Mouse (Mus musculus) limb, embryonic 14.5 days (tissue): ENCODE measurements around the gene Ccdc80. TPM values are rescaled to one million over a fixed set of nuclear protein-coding genes. Genes with fewer than 3 reads are reported as not detected.

Experiments
- ATAC-seq: fragments of 200-750 bp; cut with Nextera tagmentation; 2 replicates; pipeline ENCODE4 v1.8.0; 2017; ENCODE audit warnings: low read depth, moderate number of reproducible peaks, moderate TSS enrichment; ENCODE audit not compliant: low FRiP score
- DNase-seq: peaks from one replicate; pipeline ENCODE4 v3.0.0-alpha.2; 2015; ENCODE audit warnings: low spot score
- H3K27ac ChIP-seq: fragments of 300-500 bp; sonication (generic); replicated peaks from 2 replicates; pipeline ENCODE4 v1.5.1; 2014; ENCODE audit warnings: low read depth, mild to moderate bottlenecking, low read length, moderate library complexity, mixed read lengths
- H3K27me3 ChIP-seq: fragments of 300-500 bp; sonication (generic); 2 replicates; pipeline ENCODE4 v1.6.1; 2014; ENCODE audit warnings: low read length, mixed read lengths; ENCODE audit not compliant: control insufficient read depth, insufficient read depth
- H3K36me3 ChIP-seq: fragments of 300-500 bp; sonication (generic); 2 replicates; pipeline ENCODE4 v1.6.1; 2014; ENCODE audit warnings: mild to moderate bottlenecking, low read length, moderate library complexity, mixed read lengths; ENCODE audit not compliant: control insufficient read depth, insufficient read depth
- H3K4me1 ChIP-seq: fragments of 300-500 bp; sonication (generic); 2 replicates; pipeline ENCODE4 v1.6.1; 2014; ENCODE audit warnings: antibody characterized with exemption, low read length, mixed read lengths; ENCODE audit not compliant: control insufficient read depth, insufficient read depth
- H3K4me2 ChIP-seq: fragments of 300-500 bp; sonication (generic); replicated peaks from 2 replicates; pipeline ENCODE4 v1.6.1; 2014; ENCODE audit warnings: low read depth, mild to moderate bottlenecking, low read length, moderate library complexity; ENCODE audit not compliant: severe bottlenecking
- H3K4me3 ChIP-seq: fragments of 300-500 bp; sonication (generic); replicated peaks from 2 replicates; pipeline ENCODE4 v1.5.1; 2014; ENCODE audit warnings: low read length
- H3K9ac ChIP-seq: fragments of 300-500 bp; sonication (generic); 2 replicates; pipeline ENCODE4 v1.6.1; 2014; ENCODE audit warnings: mild to moderate bottlenecking, low read depth, low read length, moderate library complexity; ENCODE audit not compliant: severe bottlenecking
- H3K9me3 ChIP-seq: fragments of 300-500 bp; sonication (generic); 2 replicates; pipeline ENCODE4 v1.6.1; 2016; ENCODE audit warnings: low read length; ENCODE audit not compliant: control insufficient read depth
- POLR2A ChIP-seq: fragments of 200-500 bp; IDR thresholded peaks from 2 replicates; pipeline ENCODE4 v1.8.0; 2012; ENCODE audit warnings: inconsistent platforms, mild to moderate bottlenecking, moderate library complexity, borderline replicate concordance; ENCODE audit not compliant: insufficient read depth, insufficient read length; ENCODE audit errors: extremely low read depth
- WGBS: fragments of 180-500 bp; shearing (Covaris S2); extraction: QIAGEN DNeasy Blood & Tissue Kit; methylation state at CpG from one replicate; pipeline ENCODE4 v1.1.7; 2014; 5-methylcytosine and 5-hydroxymethylcytosine counted together
- polyA plus RNA-seq, 2 experiments: library from polyadenylated mRNA; depleted of rRNA in 1 of 2; stranded (reverse) in 1 of 2; unstranded in 1 of 2; fragments of >200 nt; fragmentation: Nextera tagmentation in 1 of 2; extraction: Ambion mirVana in 1 of 2; gene quantifications; 2 replicates each; pipeline versions ENCODE4 v1.2.1 to v1.2.3; 2012 to 2014

Ccdc80 gene
- polyA plus RNA-seq, 2 experiments: 56.9 to 94.4 TPM

- no peak for ATAC-seq
- no peak for TF ChIP-seq POLR2A
These were observed 31.3 kb downstream of the Ccdc80 start for GRCm38 (mm10) chr16:45124230-45125203.

GRCm38 (mm10) chr16:45127936-45128710 lies 34.9 kb downstream of the Ccdc80 start:
- Histone ChIP-seq H3K9me3 (no peaks in the 10 kb centered on the region), H3K4me3 (no peak overlapping the region), H3K4me2 (no peak overlapping the region), H3K36me3 (peaks cover 28% of the 10 kb centered on the region), H3K27me3 (no peaks in the 10 kb centered on the region), H3K4me1 (no peaks in the 10 kb centered on the region), H3K27ac (no peak overlapping the region), H3K9ac (no peak overlapping the region)
- no peak for DNase-seq
- ATAC-seq: no peak
- no peak for TF ChIP-seq POLR2A
- 76% methylated on average over 2 of the region's 2 CpGs for WGBS

More at GRCm38 (mm10) chr16:45124230-45125203, 31.3 kb downstream of the Ccdc80 start:
- Histone ChIP-seq H3K27me3 (no peaks in the 10 kb centered on the region), H3K36me3 (peaks cover 29% of the 10 kb centered on the region), H3K9ac (no peak overlapping the region), H3K9me3 (no peaks in the 10 kb centered on the region), H3K27ac (no peak overlapping the region), H3K4me1 (no peaks in the 10 kb centered on the region), H3K4me2 (no peak overlapping the region), H3K4me3 (no peak overlapping the region)
- no peak for DNase-seq
- 57% methylated on average over 9 of the region's 9 CpGs for WGBS

- 93% methylated on average over 5 of the region's 5 CpGs for WGBS
- Histone ChIP-seq H3K27ac (no peak overlapping the region), H3K4me3 (no peak overlapping the region), H3K27me3 (no peaks in the 10 kb centered on the region), H3K4me2 (no peak overlapping the region), H3K9me3 (no peaks in the 10 kb centered on the region), H3K4me1 (no peaks in the 10 kb centered on the region), H3K36me3 (peaks cover 54% of the 10 kb centered on the region), H3K9ac (no peak overlapping the region)
- DNase-seq: no peak
- TF ChIP-seq POLR2A: no peak
- no peak for ATAC-seq
These were observed 48.5 kb downstream of the Ccdc80 start for GRCm38 (mm10) chr16:45141711-45142110.

GRCm38 (mm10) chr16:45142565-45142964 lies 49.4 kb downstream of the Ccdc80 start:
- Histone ChIP-seq H3K4me1 (no peaks in the 10 kb centered on the region), H3K9ac (no peak overlapping the region), H3K27me3 (no peaks in the 10 kb centered on the region), H3K9me3 (no peaks in the 10 kb centered on the region), H3K36me3 (peaks cover 56% of the 10 kb centered on the region), H3K4me3 (no peak overlapping the region), H3K4me2 (no peak overlapping the region), H3K27ac (no peak overlapping the region)
- TF ChIP-seq POLR2A: no peak
- DNase-seq: no peak
- no peak for ATAC-seq
- WGBS: 89% methylated on average over 5 of the region's 5 CpGs

GRCm38 (mm10) chr16:45145119-45145518 lies 51.9 kb downstream of the Ccdc80 start:
- DNase-seq (no peak), ATAC-seq (no peak)
- Histone ChIP-seq H3K27ac (no peak overlapping the region), H3K4me3 (no peak overlapping the region), H3K9me3 (no peaks in the 10 kb centered on the region), H3K9ac (no peak overlapping the region), H3K4me2 (no peak overlapping the region), H3K4me1 (no peaks in the 10 kb centered on the region), H3K27me3 (no peaks in the 10 kb centered on the region), H3K36me3 (peaks cover 64% of the 10 kb centered on the region)
- 93% methylated on average over 6 of the region's 6 CpGs for WGBS
- TF ChIP-seq POLR2A: no peak
